Mouse (Mus musculus) stomach, embryonic 14.5 days (tissue): ENCODE measurements around the gene Plxnd1. TPM values are rescaled to one million over a fixed set of nuclear protein-coding genes. Genes with fewer than 3 reads are reported as not detected.
A peak's percentile ranks its signal among the peaks of the same experiment; 100 is the strongest.

Source experiments
- ATAC-seq: fragments of 200-750 bp; cut with Nextera tagmentation; 2 replicates; pipeline ENCODE4 v1.8.0; 2017; ENCODE audit warnings: low read depth, moderate TSS enrichment; ENCODE audit not compliant: insufficient number of reproducible peaks, insufficient read depth, low FRiP score
- H3K27ac ChIP-seq: fragments of 300-500 bp; sonication (generic); 2 replicates; pipeline ENCODE4 v1.5.1; 2014; ENCODE audit warnings: mild to moderate bottlenecking, low read length, moderate library complexity, mixed read lengths
- H3K27me3 ChIP-seq: fragments of 300-500 bp; sonication (generic); 2 replicates; pipeline ENCODE4 v1.6.1; 2014; ENCODE audit warnings: low read length, control low read depth, mixed read lengths; ENCODE audit not compliant: control insufficient read depth, insufficient read depth
- H3K36me3 ChIP-seq: fragments of 300-500 bp; sonication (generic); 2 replicates; pipeline ENCODE4 v1.6.1; 2014; ENCODE audit warnings: mild to moderate bottlenecking, control low read depth, low read length, moderate library complexity, mixed read lengths; ENCODE audit not compliant: control insufficient read depth, insufficient read depth
- H3K4me1 ChIP-seq: fragments of 300-500 bp; sonication (generic); 2 replicates; pipeline ENCODE4 v1.6.1; 2014; ENCODE audit warnings: low read length, control low read depth, mixed read lengths; ENCODE audit not compliant: control insufficient read depth, insufficient read depth
- H3K4me2 ChIP-seq: fragments of 300-500 bp; sonication (generic); replicated peaks from 2 replicates; pipeline ENCODE4 v1.6.1; 2014; ENCODE audit warnings: low read depth, low read length, control low read depth
- H3K4me3 ChIP-seq: fragments of 300-500 bp; sonication (generic); 2 replicates; pipeline ENCODE4 v1.5.1; 2014; ENCODE audit warnings: low read depth, low read length, control low read depth
- H3K9ac ChIP-seq: fragments of 300-500 bp; sonication (generic); replicated peaks from 2 replicates; pipeline ENCODE4 v1.6.1; 2014; ENCODE audit warnings: low read depth, mild to moderate bottlenecking, control low read depth, low read length, moderate library complexity, mixed read lengths
- H3K9me3 ChIP-seq: fragments of 300-500 bp; sonication (generic); 2 replicates; pipeline ENCODE4 v1.6.1; 2016; ENCODE audit warnings: low read depth, low read length, control low read depth; ENCODE audit not compliant: control insufficient read depth
- WGBS: fragments of 180-500 bp; shearing (Covaris S2); extraction: QIAGEN DNeasy Blood & Tissue Kit; methylation state at CpG from one replicate; pipeline ENCODE4 v1.1.7; 2014; 5-methylcytosine and 5-hydroxymethylcytosine counted together
- polyA plus RNA-seq: library from polyadenylated mRNA; unstranded; fragments of >200 nt; fragmentation: Nextera tagmentation; extraction: Ambion mirVana; gene quantifications from 2 replicates; pipeline ENCODE4 v1.2.1, GENCODE M21; 2014

Plxnd1 gene
- polyA plus RNA-seq, 1 experiment from 2014 or later, result 44.5 TPM

DNA sequence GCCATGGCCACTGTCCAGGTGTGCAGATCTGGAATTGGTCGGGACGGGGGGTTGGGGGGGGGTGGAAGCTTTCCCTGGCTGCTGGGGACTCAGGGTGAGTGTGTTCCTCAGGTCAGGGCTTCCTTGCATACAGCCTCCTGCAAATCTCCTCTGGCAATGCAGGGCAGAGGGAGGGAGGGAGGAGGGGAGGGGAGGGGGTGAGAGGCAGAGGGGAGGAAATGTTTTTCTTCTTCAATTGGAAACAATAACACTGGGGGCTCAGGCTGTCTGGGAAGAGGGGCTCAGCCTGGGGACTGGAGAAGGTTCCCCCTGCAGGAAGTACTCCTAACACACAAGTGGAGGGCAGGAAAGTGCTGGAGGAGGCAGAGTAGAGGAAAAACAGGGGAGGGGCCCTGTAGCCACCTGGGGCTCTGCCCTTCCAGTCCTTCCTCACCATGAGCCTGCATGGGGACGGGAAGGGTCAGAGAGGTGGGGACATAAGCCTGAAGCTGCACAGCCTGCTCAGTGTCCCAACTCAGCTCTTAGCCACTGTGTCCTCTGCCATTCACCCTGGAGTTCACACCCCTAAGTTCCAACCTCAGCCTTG is 3.0 kb upstream of the Plxnd1 start:
- no peaks in the 10 kb centered on the region for H3K36me3 ChIP-seq
- H3K27me3 ChIP-seq, result peaks cover 5% of the 10 kb centered on the region; the same call in 1 of the 2 replicates
- peaks cover 40% of the 10 kb centered on the region for H3K4me1 ChIP-seq
- no peaks in the 10 kb centered on the region for H3K9me3 ChIP-seq
- H3K27ac ChIP-seq, result no peak overlapping the region; the same call in none of the 2 replicates
- ATAC-seq, result 0 out of 2 replicates have a peak, but pooled peaks have one; percentile 5
- H3K4me2 ChIP-seq, result no peak overlapping the region
- no peak overlapping the region for H3K4me3 ChIP-seq
- WGBS, result 13% methylated on average over 3 of the region's 3 CpGs
- no peak overlapping the region for H3K9ac ChIP-seq

GRCm38 (mm10) chr6:115996171-115996851 is 1.5 kb upstream of the Plxnd1 start:
- Histone ChIP-seq H3K4me2 (no peak overlapping the region), H3K9ac (no peak overlapping the region), H3K4me3 (no peak overlapping the region), H3K27me3 (peaks cover 8% of the 10 kb centered on the region; the same call in 1 of the 2 replicates), H3K9me3 (no peaks in the 10 kb centered on the region), H3K4me1 (peaks cover 46% of the 10 kb centered on the region), H3K27ac (peak overlapping the region; percentile 88; the same call in 1 of the 2 replicates), H3K36me3 (no peaks in the 10 kb centered on the region)
- WGBS, result 31% methylated on average over 6 of the region's 6 CpGs
- ATAC-seq, result no peak

GRCm38 (mm10) chr6:115995531-115995941 is 731 bp upstream of the Plxnd1 start:
- Histone ChIP-seq H3K36me3 (no peaks in the 10 kb centered on the region), H3K4me3 (peak overlapping the region; percentile 66; the same call in 1 of the 2 replicates), H3K4me2 (peak overlapping the region; percentile 88; the same call in 1 of the 2 replicates), H3K27me3 (peaks cover 8% of the 10 kb centered on the region; the same call in 1 of the 2 replicates), H3K9ac (no peak overlapping the region), H3K27ac (peak overlapping the region; percentile 88), H3K9me3 (no peaks in the 10 kb centered on the region), H3K4me1 (peaks cover 54% of the 10 kb centered on the region)
- WGBS, result 46% methylated on average over 4 of the region's 4 CpGs
- ATAC-seq, result no peak

- Histone ChIP-seq H3K9ac (peak overlapping the region; percentile 63), H3K27ac (peak overlapping the region; percentile 74; the same call in 1 of the 2 replicates), H3K4me1 (peaks cover 54% of the 10 kb centered on the region), H3K9me3 (no peaks in the 10 kb centered on the region), H3K27me3 (peaks cover 8% of the 10 kb centered on the region; the same call in 1 of the 2 replicates), H3K4me3 (peak overlapping the region; percentile 66), H3K4me2 (peak overlapping the region; percentile 88), H3K36me3 (no peaks in the 10 kb centered on the region)
- WGBS, result under 1% methylated on average over 90 of the region's 93 CpGs
- no peak for ATAC-seq
Measured at GRCm38 (mm10) chr6:115994146-115994876, 494 bp downstream of the Plxnd1 start.

DNA sequence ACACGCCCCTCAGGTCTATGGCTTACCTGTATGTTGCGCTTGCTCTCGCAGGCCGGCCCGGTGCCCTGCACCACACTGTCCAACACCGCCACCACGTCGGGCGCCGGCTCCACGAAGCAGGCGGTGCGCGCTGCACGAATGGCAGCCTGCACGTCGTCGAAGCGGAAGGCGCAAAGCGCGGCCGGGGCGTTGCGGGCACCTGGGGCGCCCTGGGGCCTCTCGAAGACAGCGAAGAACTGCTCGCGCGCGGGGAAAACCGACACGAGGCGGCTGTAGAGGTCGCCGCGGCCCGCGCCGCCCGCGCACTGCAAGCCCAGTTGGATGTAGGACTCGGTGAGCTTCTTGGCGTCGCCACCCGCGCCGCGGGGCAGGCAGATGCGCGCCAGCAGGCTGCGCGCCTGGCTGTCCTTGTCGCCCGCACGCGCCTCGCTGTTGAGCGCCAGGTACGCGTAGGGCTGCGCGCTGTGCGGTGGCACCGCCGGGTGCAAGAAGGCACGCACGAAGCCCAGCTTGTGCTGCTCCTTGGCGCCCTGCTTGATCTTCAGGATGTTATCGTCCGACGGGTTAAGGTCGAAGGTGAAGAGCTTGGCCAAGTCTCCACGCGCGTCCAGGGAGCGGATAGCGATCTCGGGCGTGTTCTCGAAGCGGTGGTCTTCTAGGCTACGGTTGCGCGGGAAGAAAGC is 1.2 kb downstream of the Plxnd1 start:
- peaks cover 8% of the 10 kb centered on the region; the same call in 1 of the 2 replicates for H3K27me3 ChIP-seq
- WGBS, result 2% methylated on average over 86 of the region's 86 CpGs
- H3K9me3 ChIP-seq, result no peaks in the 10 kb centered on the region
- no peak for ATAC-seq
- H3K36me3 ChIP-seq, result no peaks in the 10 kb centered on the region
- H3K9ac ChIP-seq, result peak overlapping the region; percentile 63
- peaks cover 54% of the 10 kb centered on the region for H3K4me1 ChIP-seq
- peak overlapping the region; percentile 66 for H3K4me3 ChIP-seq
- peak overlapping the region; percentile 74; the same call in 1 of the 2 replicates for H3K27ac ChIP-seq
- peak overlapping the region; percentile 88 for H3K4me2 ChIP-seq

GRCm38 (mm10) chr6:115992981-115993380 is 1.8 kb downstream of the Plxnd1 start:
- H3K4me1 ChIP-seq, result peaks cover 51% of the 10 kb centered on the region

GRCm38 (mm10) chr6:115991881-115992620 is 2.8 kb downstream of the Plxnd1 start:
- H3K9me3 ChIP-seq, result no peaks in the 10 kb centered on the region
- H3K4me2 ChIP-seq, result peak overlapping the region; percentile 88
- peaks cover 8% of the 10 kb centered on the region; the same call in 1 of the 2 replicates for H3K27me3 ChIP-seq
- peak overlapping the region; percentile 18; the same call in 1 of the 2 replicates for H3K9ac ChIP-seq
- H3K36me3 ChIP-seq, result no peaks in the 10 kb centered on the region
- peak overlapping the region; percentile 72; the same call in 1 of the 2 replicates for H3K27ac ChIP-seq
- peak overlapping the region; percentile 66 for H3K4me3 ChIP-seq
- WGBS, result 37% methylated on average over 10 of the region's 10 CpGs
- ATAC-seq, result no peak
- H3K4me1 ChIP-seq, result peaks cover 48% of the 10 kb centered on the region

More at GRCm38 (mm10) chr6:115992981-115993380, 1.8 kb downstream of the Plxnd1 start:
- Histone ChIP-seq H3K9ac (peak overlapping the region; percentile 63), H3K27me3 (peaks cover 8% of the 10 kb centered on the region; the same call in 1 of the 2 replicates), H3K9me3 (no peaks in the 10 kb centered on the region), H3K4me3 (peak overlapping the region; percentile 66), H3K27ac (peak overlapping the region; percentile 74; the same call in 1 of the 2 replicates), H3K36me3 (no peaks in the 10 kb centered on the region), H3K4me2 (peak overlapping the region; percentile 88)
- no peak for ATAC-seq
- 43% methylated on average over 6 of the region's 6 CpGs for WGBS
